Mouse (Mus musculus) lung, adult 18-20 months (tissue): ENCODE measurements around the gene Adk.
"Not testable (repeated sequence)": the region's sequence is repeated elsewhere in the genome, so short reads cannot be mapped to it uniquely, and the experiment has no call there.

Experiments used
- DNase-seq, 2 experiments: peaks; one replicate each; pipeline ENCODE4 v3.0.0; 2022; ENCODE audit warnings: mixed read lengths in 2 of 2

The Adk gene

DNA sequence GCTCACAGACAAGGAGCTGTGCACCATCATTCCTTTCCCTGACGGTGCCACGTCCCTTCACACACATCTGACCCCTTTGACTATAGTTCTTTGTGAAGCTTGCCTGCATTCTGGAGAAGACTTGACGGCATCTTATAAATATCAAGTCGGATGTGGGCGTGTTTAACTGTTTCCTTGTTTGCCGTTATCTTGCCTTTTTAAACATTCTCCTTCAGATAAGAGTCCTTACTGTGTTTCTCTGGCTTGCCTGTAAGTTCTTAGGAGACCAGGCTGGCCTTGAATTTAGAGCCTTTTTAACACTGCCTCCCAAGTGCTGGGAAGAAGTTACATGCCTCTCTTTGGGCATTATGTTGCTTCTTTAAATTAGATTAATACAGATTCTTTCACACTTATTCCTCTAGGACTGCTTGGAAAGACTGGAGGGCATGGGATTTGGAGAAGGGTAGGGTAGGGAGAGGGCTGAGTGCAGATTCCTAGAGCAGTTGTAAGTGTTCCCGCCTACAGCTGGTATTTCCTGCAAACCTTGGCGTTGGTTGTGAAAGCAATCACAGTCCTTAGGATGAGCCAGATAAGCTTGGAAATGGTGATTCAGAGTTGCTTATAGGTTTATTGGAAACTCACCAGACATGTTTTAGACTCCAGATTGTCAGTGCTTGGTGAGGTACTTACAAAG, 13.3 kb downstream of the Adk start:
- peak; percentile 52 for DNase-seq

DNA sequence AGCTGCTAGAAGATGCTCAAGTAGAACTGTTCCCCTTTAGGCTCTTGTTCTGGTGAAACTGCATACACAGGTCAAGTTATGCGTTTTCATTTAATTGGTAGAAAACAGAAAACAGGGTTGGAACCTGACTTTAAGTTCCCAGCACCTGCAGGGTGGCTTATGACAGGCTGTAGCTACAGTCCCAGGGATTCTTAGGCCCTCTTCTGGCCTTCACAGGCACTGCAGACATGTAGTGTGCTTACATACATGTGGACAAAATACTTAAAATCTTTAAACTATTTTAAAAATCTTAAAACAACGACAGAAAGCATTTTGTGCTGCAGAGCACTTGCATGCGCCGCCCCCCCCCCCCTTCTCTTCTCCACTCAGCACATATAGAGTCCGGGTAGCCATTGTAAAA, 17.2 kb downstream of the Adk start:
- no peak for DNase-seq

DNA sequence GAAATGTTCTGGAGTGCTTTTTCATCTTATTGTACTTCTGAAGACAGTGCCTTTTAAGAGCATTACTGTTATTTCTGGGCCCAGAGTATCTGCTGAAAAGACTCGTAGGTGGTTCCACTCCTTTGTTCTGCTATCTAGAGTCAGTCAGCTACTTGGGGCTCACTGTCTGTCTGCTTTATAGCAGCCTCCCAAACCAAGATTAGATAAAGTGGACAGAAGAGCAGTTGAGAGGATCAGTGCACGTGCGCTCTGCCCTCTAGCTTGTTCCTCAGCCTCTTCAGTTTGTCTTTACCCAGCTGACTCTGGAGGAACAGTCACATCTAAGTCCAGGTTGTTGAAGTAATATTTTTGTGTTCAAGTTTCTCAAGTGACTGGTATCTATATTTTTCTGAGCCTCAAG, 21.6 kb downstream of the Adk start:
- DNase-seq, result no peak

DNA sequence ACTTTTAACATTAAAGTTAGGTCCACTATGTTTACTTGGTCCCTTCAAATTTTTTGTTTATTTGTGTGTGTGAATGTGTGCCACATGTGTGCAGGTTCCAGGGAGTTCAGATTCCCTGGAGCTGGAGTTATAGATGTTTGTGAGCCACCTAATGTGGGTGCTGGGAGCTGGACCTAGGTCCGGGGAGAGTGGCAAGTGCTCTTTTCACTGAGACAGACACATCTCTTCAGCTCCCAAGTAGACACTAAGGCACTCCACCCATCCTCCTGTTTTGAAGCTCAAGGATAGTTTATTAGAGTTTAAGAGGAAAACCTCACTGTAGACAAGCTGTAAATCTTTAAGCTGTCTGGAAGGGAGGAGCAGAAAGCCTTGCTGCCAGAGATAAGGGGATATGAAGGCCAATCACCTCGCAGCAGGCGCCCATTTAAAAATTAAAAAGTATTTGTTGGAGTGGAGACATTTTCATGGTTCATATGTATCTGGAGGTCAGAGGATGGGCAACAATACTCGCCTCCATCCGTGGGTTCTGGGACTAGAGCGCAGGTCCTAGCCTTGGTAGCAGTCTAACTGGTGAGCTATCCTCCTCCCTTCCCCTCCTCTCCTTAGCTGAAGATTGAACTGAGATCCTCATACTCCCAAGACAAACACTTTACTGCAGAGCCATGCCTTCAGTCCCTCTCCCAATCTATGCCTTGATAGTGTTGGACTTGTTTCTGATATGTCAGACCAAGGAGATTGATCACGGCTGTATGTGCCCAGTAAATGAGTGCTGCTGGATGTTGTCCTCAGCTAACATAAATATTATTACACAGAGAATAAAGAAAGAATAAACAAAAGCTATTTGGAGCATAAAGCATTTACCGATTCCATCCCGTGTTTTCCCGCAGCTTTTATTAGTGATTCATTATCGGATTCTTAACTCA, 22.3 kb downstream of the Adk start:
- no peak for DNase-seq

DNA sequence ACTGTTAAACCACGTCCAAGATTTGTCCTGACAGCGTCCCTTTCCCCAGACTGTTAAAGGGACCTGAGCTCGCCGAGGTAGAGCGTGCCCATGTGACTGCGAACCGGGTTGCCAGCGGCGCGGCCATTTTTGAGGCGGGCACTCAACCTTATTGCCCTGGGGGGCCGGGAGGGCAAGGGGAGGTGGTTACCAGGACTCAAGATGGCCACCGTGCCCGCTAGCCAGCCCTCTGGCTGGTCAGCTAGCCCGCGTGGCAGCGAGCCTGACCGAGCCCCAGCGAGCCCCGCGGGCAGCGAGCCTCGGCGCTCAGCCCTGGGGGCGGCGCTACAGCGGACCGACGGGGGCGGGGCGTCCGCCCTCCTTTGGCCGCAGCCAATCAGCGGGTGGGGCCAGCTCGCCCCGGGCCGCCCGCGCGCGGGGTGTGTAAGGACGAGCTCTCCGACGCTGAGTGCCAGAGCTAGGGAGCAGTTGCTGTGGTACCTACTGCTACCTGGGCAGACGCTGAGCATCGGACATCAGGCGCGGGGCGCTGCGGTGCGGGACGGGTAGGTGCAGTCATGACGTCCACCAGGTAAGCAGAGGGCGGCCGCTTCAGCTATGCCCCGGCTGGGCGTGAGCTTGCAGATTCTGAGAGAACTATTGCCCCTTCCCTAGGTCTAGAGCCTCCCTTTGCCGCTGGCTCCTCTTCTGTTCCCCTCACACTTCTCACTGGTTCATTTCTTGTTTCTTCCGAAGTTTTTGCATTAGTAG, 23.6 kb downstream of the Adk start:
- DNase-seq, result peak; percentile 91 to 92

DNA sequence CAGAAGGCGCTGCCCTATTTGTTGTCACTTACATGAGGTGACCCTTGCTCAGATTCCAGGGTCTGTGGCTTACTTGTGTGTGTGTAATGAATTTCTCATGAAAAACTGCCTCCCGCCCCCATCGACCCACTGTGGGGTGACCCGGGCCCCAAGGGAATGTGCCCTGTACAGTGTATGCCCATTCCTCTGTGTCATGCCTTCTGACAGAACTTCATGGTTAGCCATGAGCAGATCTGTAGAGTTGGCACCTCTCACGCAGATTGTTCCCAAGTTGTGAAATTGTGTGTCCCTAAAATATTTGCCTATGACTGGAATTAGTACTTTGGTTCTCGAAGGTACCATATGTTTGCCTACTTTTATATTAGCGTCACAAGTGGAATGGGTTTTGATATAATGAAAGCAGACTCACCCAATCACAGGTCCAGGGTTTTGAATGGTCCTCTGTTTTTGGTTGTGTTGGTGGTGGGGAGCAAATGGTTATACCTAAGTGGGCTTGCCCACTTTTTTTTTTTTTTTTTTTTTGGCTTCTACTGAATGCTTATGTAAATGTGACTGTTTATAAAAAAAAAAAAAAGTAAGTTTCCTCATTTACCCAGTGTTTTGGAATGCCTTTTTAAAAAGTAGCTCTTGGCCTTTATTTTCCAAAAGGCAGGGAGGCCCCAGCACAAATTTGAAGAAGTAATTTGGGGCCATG, 24.3 kb downstream of the Adk start:
- DNase-seq, result peak; percentile 32 to 37

DNA sequence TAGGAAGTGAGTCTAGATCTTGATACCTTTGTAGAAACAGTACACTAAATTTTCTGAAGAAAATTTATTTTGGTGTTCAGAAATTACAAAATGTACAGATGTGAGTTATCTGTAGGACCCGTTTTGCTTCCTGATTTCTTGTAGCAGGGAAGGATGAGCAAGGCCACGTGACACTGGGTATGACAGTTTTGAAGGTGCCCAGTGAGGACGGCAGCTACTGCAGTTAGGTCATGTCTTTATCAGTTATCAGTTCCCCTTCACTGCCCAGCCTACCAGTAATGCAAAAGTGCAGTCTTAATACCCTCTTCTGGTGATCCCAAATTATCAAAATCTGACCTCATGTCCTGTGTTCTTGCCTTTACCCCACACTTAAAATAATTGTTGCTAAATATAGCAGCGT, 25.6 kb downstream of the Adk start:
- no peak for DNase-seq

DNA sequence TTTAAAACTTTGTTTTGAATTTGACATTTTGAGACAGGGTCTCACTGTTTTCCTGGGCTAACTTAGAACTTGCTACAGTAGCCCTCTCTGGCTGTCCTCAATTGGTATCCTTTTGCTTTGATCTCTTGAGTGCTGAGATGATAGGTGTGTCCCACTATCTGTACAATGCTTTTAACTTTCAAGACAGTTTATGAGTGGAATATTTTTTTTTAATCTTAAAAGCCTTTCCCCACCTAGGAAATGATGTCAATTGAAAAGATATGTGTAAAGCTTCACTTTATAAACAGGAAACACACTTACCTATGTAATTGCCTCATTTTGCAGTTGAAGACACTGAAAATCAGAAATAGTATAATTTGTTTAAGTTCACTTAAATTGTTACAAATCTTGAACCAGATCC, 26.1 kb downstream of the Adk start:
- DNase-seq, result no peak

DNA sequence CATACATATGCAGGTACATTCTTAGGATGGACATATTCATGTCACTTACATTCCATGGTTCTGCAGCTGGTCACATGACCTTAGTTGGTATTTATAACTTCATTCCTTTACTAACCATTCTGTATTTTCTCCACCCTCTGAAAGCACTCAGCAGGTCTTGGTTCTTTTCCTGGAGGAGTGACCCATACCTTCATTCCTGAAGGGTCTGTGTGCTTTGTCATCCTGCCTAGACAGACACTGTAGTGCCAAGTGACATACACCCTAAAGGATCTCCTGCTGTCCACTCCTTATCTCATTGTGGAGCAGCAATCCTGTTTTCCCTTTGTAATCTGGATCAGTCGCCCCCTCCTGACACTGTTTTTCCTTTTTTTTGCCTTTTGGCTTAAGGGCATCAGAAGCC, 30.4 kb downstream of the Adk start:
- no peak for DNase-seq

DNA sequence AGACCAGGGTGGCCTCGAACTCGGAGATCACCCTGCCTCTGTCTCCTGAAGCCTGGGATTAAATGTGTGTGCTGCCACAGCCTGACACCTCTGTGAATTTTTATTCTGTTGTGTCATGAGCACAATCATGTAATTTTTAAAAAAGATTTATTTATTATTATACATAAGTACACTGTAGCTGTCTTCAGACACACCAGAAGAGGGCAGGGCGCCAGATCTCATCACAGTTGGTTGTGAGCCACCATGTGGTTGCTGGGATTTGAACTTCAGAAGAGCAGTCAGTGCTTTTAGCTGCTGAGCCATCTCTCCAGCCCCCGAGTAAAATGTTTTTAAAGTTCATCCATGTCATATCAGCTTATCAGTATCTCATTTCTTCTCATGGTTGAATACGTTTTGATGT, 33.3 kb downstream of the Adk start:
- DNase-seq, result no peak

DNA sequence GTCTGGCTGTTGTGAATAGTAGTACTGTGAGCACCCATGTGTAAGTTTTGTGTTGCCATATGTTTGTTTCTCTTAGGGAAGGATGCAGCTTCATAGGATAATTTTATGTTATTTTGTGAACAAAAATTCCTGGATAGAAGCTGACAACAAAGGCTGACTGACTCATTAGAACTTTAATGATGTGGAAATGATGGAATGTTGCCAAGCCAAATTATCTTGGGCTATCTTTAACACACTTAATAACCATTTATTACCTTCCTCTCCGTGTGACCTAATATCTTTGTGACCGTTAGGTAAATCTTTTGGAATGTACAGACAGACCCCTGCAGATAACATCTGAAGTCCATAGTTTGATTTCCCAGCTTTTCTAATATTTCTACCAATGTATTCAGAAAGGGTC, 33.7 kb downstream of the Adk start:
- DNase-seq, result no peak

DNA sequence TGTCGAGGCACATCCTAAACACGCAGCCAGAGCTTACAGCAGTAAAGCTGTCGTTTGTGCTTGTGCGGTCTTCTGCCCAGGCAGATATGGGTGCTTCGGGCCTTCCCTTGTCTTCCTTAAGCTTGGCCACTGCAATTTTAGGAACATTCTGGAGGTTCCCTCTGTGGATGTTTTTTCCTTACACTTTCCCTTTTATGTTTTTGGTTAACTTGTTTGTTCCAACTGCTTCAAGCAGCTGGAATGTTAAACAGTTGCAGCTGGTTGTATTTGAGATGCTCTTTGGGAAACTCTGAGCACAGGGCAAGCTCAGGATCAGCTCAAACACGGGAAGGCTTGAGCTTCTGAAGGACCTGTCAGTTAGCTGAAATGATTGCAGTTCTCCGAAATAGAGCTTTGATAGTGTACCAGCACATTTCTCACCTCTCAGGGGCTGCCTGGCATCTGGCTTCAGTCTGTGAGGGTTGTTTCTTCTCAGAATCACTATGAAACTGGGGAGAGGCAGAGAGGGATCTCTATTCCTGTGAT, 34.5 kb downstream of the Adk start:
- DNase-seq, result no peak

DNA sequence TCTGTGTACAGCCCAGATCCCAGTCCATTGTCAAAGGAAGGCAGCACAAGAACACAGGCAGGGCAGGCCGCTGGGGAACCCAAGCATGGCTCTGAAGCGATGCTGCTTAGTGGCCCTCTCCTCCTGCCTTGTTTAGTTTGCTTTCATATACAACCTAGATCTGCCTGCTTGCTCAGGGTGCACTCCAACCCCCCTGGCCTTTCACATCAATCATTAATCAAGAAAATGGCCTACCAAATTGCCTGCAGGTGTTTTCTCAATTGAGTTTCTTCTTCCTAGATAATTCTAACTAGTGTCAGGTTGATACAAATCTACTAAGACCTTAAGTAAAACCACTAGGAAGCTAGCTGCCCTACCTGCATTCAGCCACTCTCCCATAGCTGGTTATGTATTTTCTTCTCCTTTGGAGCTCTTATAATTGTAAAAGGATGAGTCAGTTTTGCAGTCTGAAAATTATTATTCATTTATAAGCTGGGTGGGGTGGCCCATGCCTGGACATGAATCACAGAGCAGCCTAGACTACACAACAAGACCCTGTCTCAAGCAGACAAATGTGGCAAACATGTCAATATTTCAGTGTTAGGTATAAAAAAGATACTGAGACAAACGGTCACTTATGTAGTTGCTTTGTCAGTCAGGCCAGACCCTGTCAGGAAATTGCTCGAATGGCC, 35.2 kb downstream of the Adk start:
- no peak for DNase-seq

DNA sequence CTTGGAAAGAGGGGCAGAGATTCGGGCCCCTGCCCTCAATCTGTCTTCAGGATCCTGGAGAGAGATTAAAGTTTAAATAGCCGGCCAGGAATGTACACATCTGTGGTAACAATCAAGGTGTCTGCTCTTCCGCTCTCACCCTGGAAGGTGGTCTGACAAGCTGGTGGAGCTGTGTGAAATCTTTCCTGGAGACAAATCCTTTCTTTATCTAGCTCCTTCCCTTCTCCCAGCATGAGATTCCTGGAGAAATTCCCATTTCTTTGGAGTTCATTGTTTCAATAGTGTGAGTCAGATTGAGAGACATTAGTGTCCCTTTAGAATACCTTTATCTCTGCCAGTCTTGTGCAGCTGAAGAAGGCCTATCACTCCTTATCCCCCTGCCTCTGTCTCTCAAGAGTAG, 36.4 kb downstream of the Adk start:
- no peak for DNase-seq

DNA sequence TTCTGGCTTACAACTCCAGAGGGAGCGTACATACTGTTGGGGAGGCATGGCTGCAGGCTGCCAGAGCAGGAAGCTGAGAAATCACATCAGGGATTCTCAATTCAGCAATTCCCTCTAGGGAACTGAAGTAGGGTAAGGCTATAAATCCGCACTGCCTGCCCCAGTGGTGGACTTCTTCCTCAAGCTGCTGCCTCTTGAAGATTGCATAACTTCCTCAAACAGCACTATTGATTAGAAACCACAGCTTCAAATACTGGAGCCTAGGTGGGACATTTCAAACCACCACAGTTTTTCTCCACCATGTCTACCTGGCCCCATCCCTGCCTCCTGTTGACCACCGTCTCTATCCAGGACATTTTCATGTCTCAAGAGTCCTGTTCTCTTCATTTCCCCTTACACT, 38.0 kb downstream of the Adk start:
- DNase-seq, result no peak

DNA sequence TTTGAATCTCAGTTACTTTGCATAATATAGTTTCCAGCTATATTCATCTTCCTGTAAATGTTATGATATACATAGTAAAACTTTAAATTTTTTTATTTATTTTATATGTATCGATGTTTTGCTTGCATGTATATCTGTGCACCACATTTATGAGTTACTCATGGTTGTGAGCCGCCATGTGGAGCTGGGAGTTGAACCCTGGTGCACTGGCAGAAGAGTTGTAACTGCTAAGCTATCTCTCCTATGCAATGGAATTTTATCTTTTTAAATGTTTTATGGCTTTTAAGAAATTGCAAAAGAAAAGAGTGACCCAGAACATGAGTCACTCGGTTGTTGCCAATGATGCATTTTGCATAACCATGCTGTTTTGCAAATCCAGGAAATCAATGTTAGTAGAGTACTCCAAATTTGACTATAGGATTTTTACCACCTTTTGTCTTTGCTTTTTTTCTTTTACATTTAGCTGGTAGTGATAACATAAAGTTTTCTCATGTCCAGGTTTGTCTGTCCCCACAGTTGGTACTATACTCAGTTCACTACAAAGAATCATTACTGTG, 38.6 kb downstream of the Adk start:
- no peak for DNase-seq

DNA sequence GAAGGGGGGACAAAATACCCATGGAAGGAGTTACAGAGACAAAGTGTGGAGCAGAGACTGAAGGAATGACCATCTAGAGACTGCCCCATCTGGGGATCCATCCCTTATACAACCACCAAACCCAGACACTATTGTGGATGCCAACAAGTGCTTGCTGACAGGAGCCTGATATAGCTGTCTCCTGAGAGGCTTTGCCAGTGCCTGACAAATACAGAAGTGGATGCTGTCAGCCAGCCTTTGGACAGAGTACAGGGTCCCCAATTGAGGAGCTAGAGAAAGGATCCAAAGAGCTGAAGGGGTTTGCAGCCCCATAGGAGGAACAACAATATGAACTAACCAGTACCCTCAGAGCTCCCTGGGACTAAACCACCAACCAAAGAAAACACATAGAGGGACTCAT, 41.8 kb downstream of the Adk start:
- DNase-seq, result not testable (repeated sequence)

DNA sequence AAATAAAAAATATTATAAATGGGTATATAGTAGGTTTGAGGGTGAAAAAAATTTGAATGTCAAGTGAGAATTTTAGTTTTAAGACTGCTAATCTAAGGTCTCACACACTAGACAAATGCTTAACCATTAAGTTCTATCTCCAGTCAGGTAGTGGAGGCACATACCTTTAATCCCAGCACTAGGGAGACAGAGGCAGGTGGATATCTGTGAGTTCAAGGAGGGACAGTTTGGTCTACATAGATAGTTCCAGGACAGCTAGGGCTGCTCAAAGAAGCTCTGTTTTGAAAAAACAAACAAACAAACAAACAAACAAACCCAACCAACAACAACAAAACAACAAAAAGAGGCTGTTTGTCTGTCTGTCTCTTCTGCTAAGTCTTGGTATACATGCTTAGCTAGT, 43.9 kb downstream of the Adk start:
- DNase-seq, result no peak

DNA sequence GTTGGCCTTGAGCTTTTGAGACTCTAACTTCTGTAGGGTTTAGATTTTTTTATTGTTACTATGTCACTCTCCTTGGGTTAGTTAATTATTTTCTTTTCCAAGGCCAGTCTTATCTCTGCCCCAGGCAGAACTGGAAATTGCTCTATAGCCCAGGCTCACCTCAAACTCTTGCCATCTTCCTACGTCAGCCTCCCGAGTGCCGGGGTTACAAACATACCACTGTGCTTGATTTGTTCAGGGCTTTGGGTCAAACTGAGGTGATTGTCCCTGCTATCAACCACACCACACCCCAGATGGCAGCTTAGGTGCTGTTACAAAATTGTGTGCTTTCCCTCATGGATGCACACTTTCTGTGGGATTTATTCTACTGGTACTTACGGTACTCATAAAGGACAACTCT, 44.3 kb downstream of the Adk start:
- no peak for DNase-seq

DNA sequence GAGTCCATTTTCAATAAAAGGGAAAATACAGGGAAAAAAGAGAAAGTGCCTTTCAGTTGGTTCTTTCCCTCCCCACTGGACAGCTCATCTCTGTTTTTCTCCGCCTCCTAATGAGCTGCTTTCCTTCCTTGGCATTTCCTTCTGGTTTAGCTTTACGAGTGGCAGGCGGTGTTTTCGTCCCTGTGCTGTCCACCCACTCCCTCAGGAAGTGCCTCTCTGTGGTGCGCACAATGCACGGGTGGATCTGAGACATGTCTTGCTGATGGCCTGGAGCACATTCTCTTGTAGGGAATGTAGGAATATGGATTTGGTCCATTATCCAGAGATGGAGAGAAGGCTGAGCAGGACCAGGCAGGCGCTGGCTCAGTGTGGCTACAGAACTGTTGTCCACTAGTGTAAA, 47.0 kb downstream of the Adk start:
- peak in 1 of 2 experiments; percentile 15 for DNase-seq

DNA sequence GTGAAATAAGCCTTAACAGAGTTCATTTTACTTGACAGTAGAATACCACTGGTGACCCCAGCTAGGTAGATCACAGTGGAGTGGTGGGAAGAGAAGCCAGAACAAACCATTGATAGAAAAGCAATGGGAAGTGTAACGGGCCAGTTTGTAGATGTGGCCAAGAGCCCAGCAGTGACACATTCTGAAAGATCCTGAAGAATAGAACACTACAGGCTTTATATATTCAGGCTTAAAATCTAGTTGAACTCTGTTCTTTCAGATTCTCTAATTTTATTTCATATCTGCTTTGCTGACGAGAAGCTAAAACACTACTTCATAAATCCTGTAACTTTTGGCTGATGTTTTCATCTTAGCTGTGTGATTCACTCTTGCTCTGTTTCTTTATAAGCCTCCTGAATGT, 48.5 kb downstream of the Adk start:
- DNase-seq, result no peak

DNA sequence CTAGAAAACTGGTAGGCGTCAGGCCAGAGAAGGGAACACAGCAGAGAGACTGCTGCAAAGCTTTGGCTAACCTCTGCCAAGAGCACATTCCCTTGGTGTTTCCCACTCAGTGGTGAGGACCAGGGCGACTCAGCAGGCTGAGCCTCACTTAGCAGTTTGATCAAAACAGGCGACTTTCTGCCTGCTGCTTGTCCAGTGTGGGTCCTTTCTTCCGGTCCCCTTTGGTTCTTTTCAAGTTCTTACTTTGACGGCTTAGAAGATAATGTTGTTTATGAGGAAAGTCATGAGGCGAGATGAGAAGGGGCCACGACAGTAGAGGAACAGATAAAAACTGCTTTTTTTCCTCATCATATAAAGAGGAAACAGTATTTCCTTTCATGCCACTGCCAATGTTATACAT, 49.2 kb downstream of the Adk start:
- peak; percentile 16 to 34 for DNase-seq
